Mouse (Mus musculus) cerebellum, adult (tissue): ENCODE measurements around the gene Arhgap45.
"Not testable (repeated sequence)": the region's sequence is repeated elsewhere in the genome, so short reads cannot be mapped to it uniquely, and the experiment has no call there.

Experiments used
- ATAC-seq: cut with Nextera tagmentation; 2 replicates; pipeline ENCODE4 v1.9.2; 2017; ENCODE audit warnings: mild to moderate bottlenecking, moderate library complexity, mixed read lengths; ENCODE audit not compliant: insufficient number of reproducible peaks, low FRiP score, low TSS enrichment

The Arhgap45 gene

GRCm38 (mm10) chr10:80053259-80053780, 36.9 kb downstream of the Arhgap45 start:
- ATAC-seq = peak; percentile 93

GRCm38 (mm10) chr10:80053831-80054815, 37.7 kb downstream of the Arhgap45 start:
- ATAC-seq = peak; percentile 12

- not testable (repeated sequence) for ATAC-seq
These were observed 38.5 kb downstream of the Arhgap45 start for GRCm38 (mm10) chr10:80054911-80055310.

- no peak for ATAC-seq
These were observed 38.9 kb downstream of the Arhgap45 start for GRCm38 (mm10) chr10:80055364-80055763.

- no peak for ATAC-seq
These were observed 39.4 kb downstream of the Arhgap45 start for GRCm38 (mm10) chr10:80055891-80056290.

- no peak for ATAC-seq
These were observed 40.1 kb downstream of the Arhgap45 start for GRCm38 (mm10) chr10:80056506-80056905.

GRCm38 (mm10) chr10:80056976-80057682, 40.7 kb downstream of the Arhgap45 start:
- ATAC-seq = no peak

GRCm38 (mm10) chr10:80057683-80058326, 41.4 kb downstream of the Arhgap45 start:
- no peak for ATAC-seq

- ATAC-seq = no peak
These were observed 46.7 kb downstream of the Arhgap45 start for GRCm38 (mm10) chr10:80063104-80063503.

GRCm38 (mm10) chr10:80063877-80064650, 47.6 kb downstream of the Arhgap45 start:
- no peak for ATAC-seq

- ATAC-seq = no peak
These were observed 52.8 kb downstream of the Arhgap45 start for GRCm38 (mm10) chr10:80069251-80069650.

GRCm38 (mm10) chr10:80069948-80070450, 53.5 kb downstream of the Arhgap45 start:
- no peak for ATAC-seq

- ATAC-seq = peak; percentile 65
These were observed 54.5 kb downstream of the Arhgap45 start for GRCm38 (mm10) chr10:80070837-80071515.

GRCm38 (mm10) chr10:80071516-80071900, 55.1 kb downstream of the Arhgap45 start:
- no peak for ATAC-seq

GRCm38 (mm10) chr10:80072623-80073489, 56.4 kb downstream of the Arhgap45 start:
- no peak for ATAC-seq

GRCm38 (mm10) chr10:80074813-80075601, 58.6 kb downstream of the Arhgap45 start:
- no peak; the same call in 1 of the 2 replicates for ATAC-seq

- ATAC-seq = no peak
These were observed 59.5 kb downstream of the Arhgap45 start for GRCm38 (mm10) chr10:80075924-80076323.
